Mouse (Mus musculus) intestine, embryonic 16.5 days (tissue): ENCODE data around the gene Tmem240. TPM values are rescaled to one million over a fixed set of nuclear protein-coding genes. Genes with fewer than 3 reads are reported as not detected.
A peak's percentile ranks its signal among the peaks of the same experiment; 100 is the strongest.
"Not testable (repeated sequence)": the region's sequence is repeated elsewhere in the genome, so short reads cannot be mapped to it uniquely, and the experiment has no call there.

Experiments
- ATAC-seq: fragments of 200-750 bp; cut with Nextera tagmentation; 2 replicates; pipeline ENCODE4 v1.8.0; 2017; ENCODE audit warnings: moderate TSS enrichment, moderate library complexity
- H3K27ac ChIP-seq: fragments of 300-500 bp; sonication (generic); 2 replicates; pipeline ENCODE4 v1.5.1; 2014; ENCODE audit warnings: mild to moderate bottlenecking, low read length
- H3K27me3 ChIP-seq: fragments of 300-500 bp; sonication (generic); replicated peaks from 2 replicates; pipeline ENCODE4 v1.6.1; 2014; ENCODE audit warnings: low read length, control low read depth, mixed read lengths; ENCODE audit not compliant: control insufficient read depth, insufficient read depth
- H3K36me3 ChIP-seq: fragments of 300-500 bp; sonication (generic); 2 replicates; pipeline ENCODE4 v1.6.1; 2014; ENCODE audit warnings: low read length, control low read depth; ENCODE audit not compliant: control insufficient read depth, insufficient read depth
- H3K4me1 ChIP-seq: fragments of 300-500 bp; sonication (generic); 2 replicates; pipeline ENCODE4 v1.6.1; 2014; ENCODE audit warnings: low read length, control low read depth, mixed read lengths; ENCODE audit not compliant: control insufficient read depth, insufficient read depth
- H3K4me2 ChIP-seq: fragments of 300-500 bp; sonication (generic); 2 replicates; pipeline ENCODE4 v1.6.1; 2014; ENCODE audit warnings: low read depth, low read length, control low read depth
- H3K4me3 ChIP-seq: fragments of 300-500 bp; sonication (generic); 2 replicates; pipeline ENCODE4 v1.5.1; 2014; ENCODE audit warnings: mild to moderate bottlenecking, low read length
- H3K9ac ChIP-seq: fragments of 300-500 bp; sonication (generic); 2 replicates; pipeline ENCODE4 v1.6.1; 2014; ENCODE audit warnings: low read depth, low read length
- H3K9me3 ChIP-seq: fragments of 300-500 bp; sonication (generic); 2 replicates; pipeline ENCODE4 v1.6.1; 2016; ENCODE audit warnings: low read length, control low read depth; ENCODE audit not compliant: control insufficient read depth
- WGBS: fragments of 180-500 bp; shearing (Covaris S2); extraction: QIAGEN DNeasy Blood & Tissue Kit; methylation state at CpG from one replicate; pipeline ENCODE4 v1.1.7; 2014; 5-methylcytosine and 5-hydroxymethylcytosine counted together
- polyA plus RNA-seq: library from polyadenylated mRNA; unstranded; fragments of >200 nt; fragmentation: Nextera tagmentation; extraction: Ambion mirVana; gene quantifications from 2 replicates; pipeline ENCODE4 v1.2.1, GENCODE M21; 2015

Tmem240 gene
- 0.16 and 0.23 TPM in 2 replicates for polyA plus RNA-seq

DNA sequence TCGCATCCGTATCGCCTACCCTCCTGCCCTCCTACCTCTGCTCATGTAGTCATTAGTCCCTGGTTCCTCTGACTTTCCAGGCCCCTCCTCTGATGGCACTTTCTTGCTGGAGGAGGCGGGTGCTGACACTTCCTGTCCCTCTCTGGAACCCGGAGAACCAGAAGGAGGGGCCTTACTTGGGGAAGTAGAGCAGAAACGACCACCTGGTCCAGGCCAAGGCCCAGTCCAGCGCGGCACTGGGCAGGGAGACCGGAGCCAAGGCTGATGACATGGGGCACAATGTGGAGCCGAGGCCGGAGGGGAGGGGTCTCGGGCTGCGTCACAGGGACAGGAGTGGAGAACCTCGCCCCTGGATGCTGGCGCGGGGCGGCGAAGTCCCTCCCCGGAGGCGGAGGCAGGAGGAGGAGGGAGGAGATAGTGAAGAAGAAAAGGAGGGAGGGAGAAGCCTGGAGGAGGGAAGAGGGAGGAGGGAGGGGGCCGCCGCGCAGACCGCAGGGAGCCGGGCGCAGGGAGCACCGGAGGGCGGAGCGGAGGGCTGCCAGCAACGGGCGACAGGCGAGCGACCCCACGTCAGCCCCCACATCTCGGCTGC, at the start of gene Tmem240:
Tmem240 (plus strand) TSS at position 451 of the 592 bp plus-strand sequence.
- peak; percentile 93 for ATAC-seq
- WGBS = under 1% methylated on average over 32 of the region's 35 CpGs

DNA sequence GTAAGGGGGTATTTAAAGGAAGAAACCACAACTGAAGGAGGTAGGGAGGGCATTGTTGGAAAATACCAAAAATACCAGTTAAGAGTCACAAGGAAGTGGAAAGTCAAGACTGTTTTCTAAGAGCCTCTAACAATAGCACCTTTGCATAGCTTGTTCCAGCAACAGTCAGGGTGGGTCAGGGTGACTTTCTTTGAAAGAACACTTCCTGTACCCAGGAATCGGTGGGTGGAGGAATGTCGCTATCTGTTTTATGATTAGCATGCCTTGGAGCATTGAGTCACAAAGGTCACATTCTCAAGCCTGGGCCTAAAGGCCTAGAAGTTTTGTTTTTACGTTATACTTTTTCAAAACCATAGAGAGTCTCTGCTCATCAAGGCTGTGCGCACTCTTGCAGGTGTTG, 46.8 kb upstream of the Tmem240 start:
- not testable (repeated sequence) for H3K27me3 ChIP-seq, H3K9me3 ChIP-seq, H3K36me3 ChIP-seq, H3K9ac ChIP-seq, H3K4me2 ChIP-seq, H3K4me3 ChIP-seq, H3K4me1 ChIP-seq
- WGBS = 69% methylated on average over 4 of the region's 4 CpGs
- peak; percentile 72 for ATAC-seq
- H3K27ac ChIP-seq = peak overlapping the region; percentile 69

More for the DNA sequence above, at the start of gene Tmem240:
- no peaks in the 10 kb centered on the region for H3K27me3 ChIP-seq
- no peaks in the 10 kb centered on the region for H3K9me3 ChIP-seq
- 0 out of 2 replicates have a peak, but pooled peaks cover 3% of the 10 kb centered on the region for H3K36me3 ChIP-seq
- peak within 1 kb of the TSS; percentile 77 for H3K27ac ChIP-seq
- peak within 1 kb of the TSS; percentile 90 for H3K4me2 ChIP-seq
- H3K9ac ChIP-seq = peak within 1 kb of the TSS; percentile 80
- peaks cover 17% of the 10 kb centered on the region for H3K4me1 ChIP-seq
- peak within 1 kb of the TSS; percentile 75 for H3K4me3 ChIP-seq

GRCm38 (mm10) chr4:155690571-155691375, 43.8 kb upstream of the Tmem240 start:
- peaks cover 10% of the 10 kb centered on the region for H3K4me1 ChIP-seq
- no peaks in the 10 kb centered on the region for H3K9me3 ChIP-seq
- ATAC-seq = no peak
- H3K27ac ChIP-seq = no peak overlapping the region
- H3K36me3 ChIP-seq = no peaks in the 10 kb centered on the region
- no peak overlapping the region for H3K4me2 ChIP-seq
- WGBS = 82% methylated on average over 12 of the region's 12 CpGs
- H3K27me3 ChIP-seq = no peaks in the 10 kb centered on the region
- no peak overlapping the region for H3K9ac ChIP-seq
- H3K4me3 ChIP-seq = no peak overlapping the region

DNA sequence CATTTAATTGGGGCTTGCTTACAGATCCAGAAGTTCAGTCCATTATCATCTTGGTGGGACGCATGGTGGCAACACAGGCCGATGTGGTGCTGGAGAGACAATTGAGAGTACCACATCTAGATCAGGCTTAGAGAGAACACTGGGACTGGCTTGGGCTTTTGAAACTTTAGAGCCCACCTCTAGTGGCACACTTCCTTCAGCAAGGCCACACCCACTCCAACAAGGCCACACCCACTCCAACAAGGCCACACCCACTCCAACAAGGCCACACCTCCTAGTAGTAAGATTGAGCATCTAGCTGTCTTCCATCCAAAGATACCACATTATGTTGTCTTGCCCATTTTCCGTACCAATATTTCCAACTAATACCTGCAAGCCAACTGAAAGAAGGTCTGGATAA, 42.2 kb upstream of the Tmem240 start:
- H3K9ac ChIP-seq = no peak overlapping the region
- no peaks in the 10 kb centered on the region for H3K36me3 ChIP-seq
- H3K9me3 ChIP-seq = no peaks in the 10 kb centered on the region
- H3K4me3 ChIP-seq = no peak overlapping the region
- H3K4me2 ChIP-seq = no peak overlapping the region
- H3K27me3 ChIP-seq = no peaks in the 10 kb centered on the region
- WGBS = 95% methylated on average over 3 of the region's 3 CpGs
- H3K4me1 ChIP-seq = peaks cover 19% of the 10 kb centered on the region
- H3K27ac ChIP-seq = no peak overlapping the region
- ATAC-seq = no peak

GRCm38 (mm10) chr4:155694111-155694481, 40.5 kb upstream of the Tmem240 start, which contains the start of gene Fndc10:
TSS of gene Fndc10 (plus strand) at chr4:155694342.
- Histone ChIP-seq H3K27ac (no peak within 1 kb of the TSS), H3K4me1 (peaks cover 19% of the 10 kb centered on the region), H3K27me3 (no peaks in the 10 kb centered on the region), H3K4me3 (peak within 1 kb of the TSS; percentile 76), H3K9me3 (no peaks in the 10 kb centered on the region), H3K9ac (peak within 1 kb of the TSS; percentile 82), H3K36me3 (no peaks in the 10 kb centered on the region), H3K4me2 (peak within 1 kb of the TSS; percentile 98)
- under 1% methylated on average over 25 of the region's 47 CpGs for WGBS
- peak; percentile 81 for ATAC-seq

GRCm38 (mm10) chr4:155694482-155695401, 39.9 kb upstream of the Tmem240 start:
- 2% methylated on average over 92 of the region's 92 CpGs for WGBS
- no peak overlapping the region for H3K27ac ChIP-seq
- H3K9ac ChIP-seq = peak overlapping the region; percentile 82
- peaks cover 19% of the 10 kb centered on the region for H3K4me1 ChIP-seq
- peak; percentile 72 for ATAC-seq
- H3K9me3 ChIP-seq = no peaks in the 10 kb centered on the region
- H3K4me3 ChIP-seq = peak overlapping the region; percentile 76
- H3K36me3 ChIP-seq = no peaks in the 10 kb centered on the region
- H3K27me3 ChIP-seq = no peaks in the 10 kb centered on the region
- peak overlapping the region; percentile 98 for H3K4me2 ChIP-seq

GRCm38 (mm10) chr4:155695531-155696062, 39.0 kb upstream of the Tmem240 start:
- peak overlapping the region; percentile 98 for H3K4me2 ChIP-seq
- H3K27ac ChIP-seq = no peak overlapping the region
- WGBS = 78% methylated on average over 4 of the region's 4 CpGs
- peak overlapping the region; percentile 5; the same call in 1 of the 2 replicates for H3K4me3 ChIP-seq
- no peak for ATAC-seq
- H3K4me1 ChIP-seq = peaks cover 19% of the 10 kb centered on the region
- H3K36me3 ChIP-seq = no peaks in the 10 kb centered on the region
- H3K9me3 ChIP-seq = no peaks in the 10 kb centered on the region
- no peaks in the 10 kb centered on the region for H3K27me3 ChIP-seq
- peak overlapping the region; percentile 82 for H3K9ac ChIP-seq

DNA sequence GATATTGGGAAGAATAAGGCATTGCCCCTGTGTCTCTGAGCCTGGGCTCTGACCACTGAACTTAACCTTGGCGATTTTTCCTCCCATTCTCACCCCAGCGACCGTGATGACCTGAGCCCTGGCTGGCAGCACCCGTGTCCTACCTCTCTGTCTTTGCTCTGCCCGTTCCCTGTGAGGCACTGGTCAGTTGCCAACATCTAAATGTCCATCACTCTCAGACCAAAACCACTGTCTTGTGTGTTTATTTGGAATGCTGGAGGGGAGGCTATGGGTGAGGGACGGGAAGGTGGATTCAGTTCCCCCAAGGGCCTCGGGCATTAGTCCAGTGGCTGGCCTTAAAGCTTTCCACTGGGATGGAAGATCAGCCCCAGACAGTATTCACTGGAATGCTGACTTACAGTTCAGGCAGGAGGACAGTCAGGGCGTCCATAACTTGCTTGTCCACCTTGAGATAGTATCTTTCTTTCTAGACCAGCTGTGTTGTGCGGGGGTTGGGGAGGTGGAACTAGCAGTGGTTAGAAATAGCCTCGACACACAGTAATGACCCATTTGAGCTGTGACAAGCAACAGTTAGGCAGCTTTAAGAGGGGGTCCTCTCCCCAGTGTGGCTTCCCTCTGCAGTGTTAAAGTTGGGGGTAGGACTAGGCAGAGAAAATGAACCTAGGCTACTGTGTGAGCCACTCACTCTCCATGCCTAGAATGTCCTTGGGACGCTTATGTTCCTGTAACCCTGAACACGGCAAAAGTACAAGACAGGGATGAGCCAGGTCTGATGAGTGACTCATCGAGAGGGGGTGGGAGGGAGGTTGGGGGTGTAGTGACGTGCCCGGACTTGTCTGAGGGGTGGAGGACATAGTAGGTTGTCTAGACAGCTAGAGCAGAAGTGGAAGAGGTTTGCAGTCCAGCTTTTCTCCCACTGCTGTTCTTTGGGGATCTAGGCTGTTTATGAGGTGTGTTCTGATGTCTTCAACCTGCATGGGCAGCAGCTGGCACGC, 38.0 kb upstream of the Tmem240 start:
- H3K4me2 ChIP-seq = no peak overlapping the region
- WGBS = 69% methylated on average over 16 of the region's 16 CpGs
- peak overlapping the region; percentile 82; the same call in 1 of the 2 replicates for H3K9ac ChIP-seq

More for the DNA sequence above, 38.0 kb upstream of the Tmem240 start:
- H3K4me1 ChIP-seq = peaks cover 19% of the 10 kb centered on the region
- 0 out of 2 replicates have a peak overlapping the region, but pooled peaks have one; percentile 2 for H3K4me3 ChIP-seq
- H3K36me3 ChIP-seq = no peaks in the 10 kb centered on the region
- no peaks in the 10 kb centered on the region for H3K27me3 ChIP-seq
- ATAC-seq = no peak
- no peak overlapping the region for H3K27ac ChIP-seq
- no peaks in the 10 kb centered on the region for H3K9me3 ChIP-seq
